Mouse (Mus musculus) heart, postnatal 25 days (tissue): Measurements from ENCODE around the gene Slc35c2. TPM values are rescaled to one million over a fixed set of nuclear protein-coding genes. Genes with fewer than 3 reads are reported as not detected.
A peak's percentile ranks its signal among the peaks of the same experiment; 100 is the strongest.

Experiments used
- DNase-seq: peaks from one replicate; pipeline ENCODE4 v3.0.0; 2022; ENCODE audit warnings: low spot score
- intact Hi-C: fragments of 180-260 bp; cut with DNase I; formaldehyde crosslinking; loops from one replicate; pipeline ENCODE4 v1.15.1; 2025
- total RNA-seq, 2 experiments: library from RNA; stranded (reverse); gene quantifications; 2 replicates each; pipeline ENCODE4 v1.2.3; 2021

Gene Slc35c2
- 10 to 100 TPM; 18.3 to 21.4 TPM for total RNA-seq

- peak; percentile 82 for DNase-seq
- intact Hi-C loops: loop anchor here (5.0 kb wide), 1 partner anchor 40 kb away; the partner anchor contains the start of gene Elmo2
These were observed at the start of gene Slc35c2 for GRCm38 (mm10) chr2:165287202-165287984. TSS of gene Slc35c2 (minus strand) at chr2:165287869.

DNA sequence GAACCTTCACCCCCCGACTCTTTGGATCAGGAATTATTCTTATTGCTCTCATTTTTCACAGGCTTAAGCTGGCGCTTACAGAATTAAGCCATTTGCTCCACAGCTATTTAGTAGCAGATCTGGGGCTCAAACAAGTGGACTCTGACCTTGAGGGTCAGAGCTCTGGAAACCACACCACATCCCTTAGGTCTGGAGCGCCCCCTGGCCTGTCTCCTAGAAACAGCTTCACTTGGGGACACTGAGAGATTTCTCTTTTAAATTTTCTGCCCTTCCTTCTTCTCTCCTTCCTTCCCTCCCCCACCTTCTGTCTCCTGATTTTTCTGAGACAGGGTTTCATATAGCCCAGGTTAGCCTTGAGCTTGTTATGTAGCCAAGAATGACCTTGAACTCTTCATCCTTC lies 49.5 kb upstream of the Slc35c2 start:
- intact Hi-C loops: loop anchor here (1.0 to 2.0 kb wide), 2 partner anchors 104 to 262 kb away; no protein-coding TSS in a partner anchor
- DNase-seq: no peak

DNA sequence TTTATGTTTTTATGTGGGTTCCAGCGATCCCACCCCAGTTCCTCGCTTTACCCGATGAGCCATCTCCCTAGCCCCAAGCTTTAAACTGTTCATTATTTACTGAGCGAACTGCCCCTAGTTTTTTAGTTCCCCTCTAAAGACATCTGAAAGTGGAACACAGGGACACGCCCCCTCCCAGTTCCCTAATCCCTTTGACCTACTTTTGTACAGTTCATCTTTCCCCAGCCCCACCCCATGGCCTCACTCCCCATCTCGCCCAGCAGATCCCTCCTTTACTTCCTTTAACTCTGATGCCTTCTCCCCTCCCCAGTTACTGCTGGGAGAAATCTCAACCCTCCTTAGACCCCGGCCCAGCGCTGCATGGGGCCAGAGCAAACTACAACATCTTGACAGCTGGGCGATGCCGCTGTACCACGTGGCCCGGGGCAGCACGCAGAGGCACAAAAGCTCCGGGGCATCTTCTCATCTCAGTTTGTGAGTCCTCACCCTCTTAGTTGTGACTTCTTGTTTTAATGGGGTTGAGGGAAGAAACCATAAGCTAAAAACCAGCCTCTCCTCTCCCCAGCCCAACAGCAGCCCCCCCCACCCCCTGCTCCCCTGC lies 45.0 kb upstream of the Slc35c2 start:
- no peak for DNase-seq
- intact Hi-C loops: no loop called here

DNA sequence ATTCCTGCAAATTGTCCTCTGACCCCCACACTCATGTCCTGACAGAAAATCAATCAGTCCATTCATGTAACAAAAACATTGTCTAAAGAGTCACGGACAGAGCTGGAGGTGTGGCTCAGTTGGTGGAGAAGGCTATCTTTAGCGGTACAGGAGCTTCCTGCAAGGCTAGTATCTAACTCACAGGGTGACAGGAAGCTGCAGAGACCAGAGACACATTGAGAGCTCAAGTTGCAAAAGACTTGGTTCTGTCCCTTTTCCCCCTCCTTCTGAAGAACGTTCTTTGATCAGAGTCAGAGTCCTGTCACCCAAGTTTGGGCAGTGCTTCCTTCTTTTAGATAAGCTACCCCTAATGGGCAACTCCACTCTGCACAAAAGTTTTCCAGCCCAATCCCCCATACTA lies 42.0 kb upstream of the Slc35c2 start:
- intact Hi-C loops: loop anchor here (5.0 kb wide), 1 partner anchor 42 kb away; the partner anchor contains the start of gene Slc35c2
- no peak for DNase-seq

DNA sequence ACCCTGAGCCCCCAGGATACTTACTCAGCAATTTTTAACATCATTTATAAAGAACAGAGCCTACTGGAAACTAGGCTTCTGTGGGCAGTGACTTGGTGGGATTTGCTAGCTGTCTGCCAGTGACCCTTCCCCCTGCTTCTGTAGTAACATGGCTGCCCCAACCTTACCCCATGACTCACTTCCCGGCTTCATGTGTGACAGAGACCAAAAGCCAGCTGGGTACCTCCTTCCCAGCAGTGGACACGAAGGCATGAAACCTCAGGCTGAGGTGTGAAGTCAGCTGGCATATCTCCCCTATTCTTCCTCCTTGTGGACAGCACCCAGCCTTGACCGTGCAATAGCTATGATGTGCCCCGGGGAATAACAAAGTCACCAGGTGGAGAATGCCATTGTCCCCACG lies 41.1 kb upstream of the Slc35c2 start:
- intact Hi-C loops: loop anchor here (5.0 kb wide), 1 partner anchor 41 kb away; the partner anchor contains the start of gene Slc35c2
- DNase-seq: no peak

DNA sequence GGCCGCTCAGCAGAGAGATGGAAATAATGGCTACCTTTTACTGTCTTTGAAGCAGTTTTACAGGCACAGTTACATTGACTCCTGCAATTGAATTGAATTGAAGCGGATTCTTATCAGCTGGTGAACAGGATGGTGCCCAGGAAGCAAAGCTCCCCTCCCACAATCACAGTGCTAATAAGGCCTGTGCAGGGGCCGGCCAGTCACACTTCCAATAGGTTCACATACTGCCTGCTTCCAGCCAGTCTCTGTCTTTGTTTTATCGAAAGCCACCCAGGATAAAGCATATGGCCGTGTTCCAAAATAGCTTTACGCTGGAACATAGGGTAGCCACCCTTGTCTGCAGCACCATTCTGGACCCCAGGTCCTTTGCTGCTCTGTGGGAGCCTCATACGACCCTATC lies 39.7 kb upstream of the Slc35c2 start:
- DNase-seq: no peak
- intact Hi-C loops: loop anchor here (5.0 kb wide), 1 partner anchor 40 kb away; the partner anchor contains the start of gene Slc35c2

DNA sequence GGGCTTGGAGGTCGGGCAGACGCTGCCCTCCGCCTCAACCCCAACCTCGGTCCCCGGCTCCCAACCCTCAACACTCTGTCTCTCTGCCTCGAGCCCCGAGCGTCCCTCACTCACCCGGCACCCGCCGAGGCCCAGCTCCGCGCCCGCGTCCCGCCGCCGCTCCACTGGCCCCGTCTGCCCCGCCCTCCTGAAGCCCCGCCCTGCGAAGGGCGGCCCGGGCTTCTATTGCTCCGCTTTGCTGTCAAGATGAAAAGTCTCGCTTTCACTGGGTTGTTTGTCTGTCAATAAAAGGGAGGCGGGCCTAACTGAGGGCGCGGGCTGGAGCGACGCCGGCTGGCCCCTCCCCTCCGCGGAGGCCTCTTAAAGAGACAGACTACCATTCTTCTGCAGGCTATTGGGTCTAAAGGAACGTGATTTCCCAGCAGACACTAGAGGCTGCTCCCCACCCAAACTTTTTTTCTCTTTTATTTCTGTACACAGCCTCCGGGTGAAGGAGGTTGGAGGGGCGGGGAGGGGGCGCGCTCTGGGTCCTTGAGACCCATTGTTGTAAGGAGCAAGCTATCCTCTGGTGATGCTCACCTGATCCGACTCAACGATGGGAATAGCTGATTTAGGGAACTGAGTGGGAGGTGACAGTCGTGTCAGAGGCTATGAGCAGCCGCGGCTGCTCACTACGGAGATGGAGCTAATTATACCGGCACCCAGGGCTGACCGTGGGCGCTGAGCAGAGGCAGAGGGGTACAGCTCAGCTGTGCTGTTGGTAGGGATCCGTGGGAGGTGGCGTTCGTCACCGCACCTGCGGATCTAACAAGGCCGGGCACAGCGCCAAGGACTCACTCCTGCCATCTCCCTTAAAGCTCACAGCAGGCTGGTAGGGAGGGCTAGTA lies 38.9 kb upstream of the Slc35c2 start, which contains the start of gene Elmo2:
Gene Elmo2, minus strand, starts transcription at position 176 of the 887 bp plus-strand sequence.
- intact Hi-C loops: loop anchor here (5.0 kb wide), 1 partner anchor 39 kb away; the partner anchor contains the start of gene Slc35c2
- peak; percentile 96 for DNase-seq

DNA sequence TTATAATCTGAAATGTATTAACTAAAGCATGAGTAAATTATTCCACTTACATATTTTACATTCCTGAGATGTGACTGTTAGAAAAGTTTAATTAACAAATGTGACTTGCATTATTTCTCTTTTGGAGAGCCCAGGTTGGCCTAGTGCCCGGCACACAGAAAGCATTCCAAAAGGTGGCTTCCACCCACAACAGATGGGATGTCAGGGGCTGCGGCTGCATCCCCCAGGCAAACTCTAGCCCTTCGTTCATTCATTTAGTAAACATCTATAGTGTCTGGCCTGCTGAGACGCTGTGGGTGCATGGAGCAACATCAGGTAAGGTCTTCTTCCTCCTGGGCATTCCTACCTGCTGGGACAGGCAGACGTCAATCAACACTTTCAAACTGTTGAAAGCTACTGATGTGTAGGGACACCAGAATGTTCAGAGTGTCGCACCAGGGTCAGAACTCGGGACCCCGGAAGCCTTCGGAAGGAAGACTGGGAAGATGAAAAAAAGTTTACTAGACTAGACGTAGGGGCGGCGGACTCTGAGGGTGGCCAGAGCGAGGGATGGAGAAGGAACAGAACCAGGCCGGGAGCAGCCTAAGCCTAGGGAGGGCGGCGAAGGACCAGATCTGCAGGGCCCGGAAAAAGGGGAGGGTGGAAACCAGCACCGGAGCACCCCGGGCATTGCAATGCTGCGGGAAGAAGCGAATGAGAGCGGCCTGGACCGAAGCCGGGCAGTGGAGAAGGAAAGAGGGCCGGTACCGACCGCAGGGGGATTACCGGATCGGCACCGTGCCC lies 38.0 kb upstream of the Slc35c2 start:
- DNase-seq: no peak
- intact Hi-C loops: loop anchor here (5.0 kb wide), 1 partner anchor 38 kb away; the partner anchor contains the start of gene Slc35c2

- no peak for DNase-seq
- intact Hi-C loops: no loop called here
These were observed 36.3 kb upstream of the Slc35c2 start for GRCm38 (mm10) chr2:165323928-165324327.

GRCm38 (mm10) chr2:165323484-165323883 lies 35.8 kb upstream of the Slc35c2 start:
- no peak for DNase-seq
- intact Hi-C loops: no loop called here

DNA sequence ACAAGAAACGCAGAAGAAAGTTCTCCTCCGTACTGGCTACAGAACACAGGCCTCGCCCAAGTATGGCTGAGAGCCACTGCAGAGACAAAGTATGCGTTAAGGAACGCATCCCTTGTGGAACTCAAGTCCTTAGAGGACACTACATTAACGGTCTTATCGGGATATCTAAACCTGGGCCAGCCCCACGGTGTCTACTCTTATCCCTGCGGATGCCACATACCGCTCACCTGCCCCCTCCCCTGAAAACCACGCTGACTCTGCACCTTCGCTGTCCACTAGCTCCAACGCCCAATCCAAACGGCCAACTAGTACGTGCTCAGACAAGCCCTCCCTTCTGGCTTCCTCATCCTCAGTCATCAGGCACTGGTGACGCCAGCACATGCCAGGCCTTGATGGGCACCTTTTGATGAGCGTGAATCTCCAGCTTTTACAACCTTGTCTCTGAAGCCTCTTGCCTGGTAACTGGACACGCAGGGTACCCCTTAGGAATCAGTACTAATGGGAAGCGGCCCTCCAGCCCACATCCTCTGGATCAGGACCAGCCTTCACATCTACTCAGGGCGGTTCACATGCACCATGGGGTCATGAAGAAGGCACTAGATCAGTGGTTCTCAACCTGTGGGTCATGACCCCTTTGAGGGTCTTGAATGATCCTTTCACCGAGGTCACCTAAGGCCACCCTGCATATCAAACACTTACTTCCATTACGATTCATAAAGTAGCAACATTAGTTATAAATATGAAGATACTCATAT lies 34.5 kb upstream of the Slc35c2 start:
- no peak for DNase-seq
- intact Hi-C loops: no loop called here

DNA sequence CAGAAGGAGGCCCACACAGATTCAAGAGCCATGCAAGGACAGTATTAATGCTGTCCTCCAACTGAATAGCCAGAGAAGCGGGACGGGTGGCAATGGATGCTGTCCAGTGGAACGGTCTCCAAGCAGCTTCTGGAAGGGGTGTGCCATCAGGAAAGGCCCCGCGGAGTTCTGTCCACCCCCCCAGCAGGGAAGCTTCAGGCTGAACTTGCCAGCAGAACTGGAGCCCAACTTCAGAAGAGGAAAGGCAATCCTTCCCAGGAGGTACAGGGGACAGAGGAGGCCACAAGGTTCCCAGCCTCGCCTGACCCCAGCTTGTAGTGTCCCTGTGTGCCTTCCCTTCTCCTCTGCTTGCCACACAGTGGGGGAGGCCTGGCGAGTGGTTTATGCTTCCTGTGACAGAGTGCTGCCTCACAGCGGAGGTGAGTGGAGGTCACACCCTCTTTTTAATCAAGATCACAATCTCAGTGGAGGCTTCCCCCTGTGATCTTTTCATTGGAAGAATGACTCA lies 33.8 kb upstream of the Slc35c2 start:
- intact Hi-C loops: no loop called here
- no peak for DNase-seq

GRCm38 (mm10) chr2:165320531-165321150 lies 33.0 kb upstream of the Slc35c2 start:
- intact Hi-C loops: no loop called here
- peak; percentile 43 for DNase-seq

DNA sequence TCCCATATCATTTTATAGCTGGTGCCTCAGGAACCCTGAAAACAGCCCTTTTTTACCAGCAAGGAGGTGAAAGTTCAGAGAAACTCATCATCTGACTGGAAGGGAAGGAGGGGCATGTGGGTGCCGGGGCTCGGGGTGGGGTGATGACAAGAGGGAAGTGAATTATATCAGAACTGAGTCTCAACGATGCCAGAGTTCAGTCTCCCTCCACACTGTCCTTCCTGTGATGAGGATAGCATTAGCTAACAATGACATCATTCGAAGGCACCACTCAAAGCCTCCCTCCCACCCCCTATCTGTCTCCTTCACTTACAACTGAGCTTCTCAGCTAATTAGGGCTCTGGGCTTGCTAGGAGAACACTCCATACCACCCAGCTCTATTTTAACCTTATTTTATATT lies 31.8 kb upstream of the Slc35c2 start:
- intact Hi-C loops: no loop called here

GRCm38 (mm10) chr2:165318941-165319340 lies 31.3 kb upstream of the Slc35c2 start:
- intact Hi-C loops: no loop called here

More for the DNA sequence above, 31.8 kb upstream of the Slc35c2 start:
- DNase-seq: no peak

GRCm38 (mm10) chr2:165317621-165318263 lies 30.1 kb upstream of the Slc35c2 start:
- no peak for DNase-seq
- intact Hi-C loops: no loop called here

More at GRCm38 (mm10) chr2:165318941-165319340, 31.3 kb upstream of the Slc35c2 start:
- no peak for DNase-seq

DNA sequence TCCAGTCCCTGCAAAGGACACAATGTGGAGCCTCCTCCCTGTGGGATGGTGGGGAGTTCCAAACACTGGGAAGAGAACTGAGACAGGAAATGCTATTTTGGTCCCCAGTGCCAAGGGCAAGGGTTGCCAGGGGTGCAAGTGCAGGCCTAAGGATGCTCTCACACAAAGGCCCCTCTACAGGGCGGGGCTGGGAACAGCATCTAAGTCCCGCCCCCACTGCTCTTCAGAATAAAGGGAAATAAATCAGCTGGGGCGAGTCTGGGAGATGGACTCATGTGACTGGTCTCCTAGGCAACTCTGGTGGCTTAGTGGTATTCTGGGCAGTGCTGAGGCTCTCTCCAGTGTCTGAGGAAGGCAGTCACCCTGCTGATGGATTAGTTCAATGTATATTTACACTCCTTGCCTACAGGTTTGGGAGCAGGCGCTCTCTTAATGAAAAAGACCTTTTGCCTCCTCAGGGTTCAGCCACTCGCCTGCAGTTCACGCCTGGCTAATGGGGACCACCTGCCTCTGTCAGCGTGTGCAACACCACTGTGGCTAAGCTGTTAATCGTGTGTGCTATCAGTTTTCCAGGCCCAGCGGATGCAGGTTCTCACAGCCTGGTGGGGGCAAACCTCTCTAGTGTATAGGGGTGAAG lies 29.3 kb upstream of the Slc35c2 start:
- intact Hi-C loops: no loop called here
- no peak for DNase-seq
